Mouse (Mus musculus) layer of hippocampus, adult 2 months (tissue): ENCODE measurements at regions not wholly inside any gene's neighbourhood (a gene's known extent, or its start where the extent isn't known, plus 50 kb on each side); places are given as distances from the start of the nearest gene placed in this dataset.

Source experiments
- DNase-seq, 2 experiments: peaks; one replicate each; pipeline ENCODE4 v3.0.0; 2022; ENCODE audit warnings: low spot score in 2 of 2
- H3K27ac ChIP-seq: fragments of 200-600 bp; 2 replicates; pipeline ENCODE4 v1.8.1; 2022
- H3K4me3 ChIP-seq: fragments of 200-600 bp; 2 replicates; pipeline ENCODE4 v1.8.1; 2022; ENCODE audit warnings: mild to moderate bottlenecking
- CTCF ChIP-seq: fragments of 200-600 bp; conservative IDR thresholded peaks from 2 replicates; pipeline ENCODE4 v1.8.1; 2022; ENCODE audit warnings: antibody characterized with exemption, mild to moderate bottlenecking, moderate library complexity

- DNase-seq, result no peak
- H3K4me3 ChIP-seq, result no peak overlapping the region
- no peak for TF ChIP-seq CTCF
- H3K27ac ChIP-seq, result no peak overlapping the region
Measured at GRCm38 (mm10) chr2:101083813-101084212, 540.7 kb upstream of the Rag2 start.

- Histone ChIP-seq H3K4me3 (no peak overlapping the region), H3K27ac (no peak overlapping the region)
- no peak for TF ChIP-seq CTCF
- no peak for DNase-seq
Measured at GRCm38 (mm10) chr2:101084648-101085047, 539.9 kb upstream of the Rag2 start.

GRCm38 (mm10) chr2:101107183-101107872 is 517.2 kb upstream of the Rag2 start:
- peak in 1 of 2 experiments; percentile 18 for DNase-seq
- no peak overlapping the region for H3K27ac ChIP-seq
- no peak for TF ChIP-seq CTCF
- no peak overlapping the region for H3K4me3 ChIP-seq

- no peak for TF ChIP-seq CTCF
- Histone ChIP-seq H3K4me3 (no peak overlapping the region), H3K27ac (no peak overlapping the region)
- DNase-seq, result no peak
Measured at GRCm38 (mm10) chr2:101136867-101137266, 487.7 kb upstream of the Rag2 start.

GRCm38 (mm10) chr2:101139931-101140330 is 484.6 kb upstream of the Rag2 start:
- H3K27ac ChIP-seq, result no peak overlapping the region
- TF ChIP-seq CTCF, result no peak
- DNase-seq, result no peak

GRCm38 (mm10) chr2:101156755-101157271 is 467.7 kb upstream of the Rag2 start:
- Histone ChIP-seq H3K4me3 (no peak overlapping the region), H3K27ac (no peak overlapping the region)
- TF ChIP-seq CTCF, result no peak
- no peak for DNase-seq

More at GRCm38 (mm10) chr2:101139931-101140330, 484.6 kb upstream of the Rag2 start:
- H3K4me3 ChIP-seq, result no peak overlapping the region

DNA sequence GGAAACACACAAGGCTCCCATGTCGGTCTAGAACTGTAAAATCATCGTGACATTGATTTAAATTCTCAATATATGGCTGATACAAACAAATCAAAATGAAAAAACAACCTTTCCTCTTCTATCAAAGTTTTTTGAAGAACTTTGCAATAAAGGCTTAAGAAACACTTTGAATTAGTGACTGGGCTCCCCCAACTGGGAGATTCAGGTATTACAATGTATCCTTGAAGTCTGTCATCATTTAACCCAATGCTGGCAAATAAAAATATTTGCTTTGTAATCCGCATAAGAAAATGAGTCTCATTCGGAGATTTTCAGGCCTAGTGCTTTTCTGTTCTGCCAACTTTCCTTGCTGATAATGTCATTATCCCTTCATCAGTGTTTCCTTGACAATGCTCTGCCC is 465.2 kb upstream of the Rag2 start:
- peak; percentile 93 for TF ChIP-seq CTCF
- no peak overlapping the region for H3K4me3 ChIP-seq
- H3K27ac ChIP-seq, result no peak overlapping the region
- DNase-seq, result peak; percentile 25 to 70

DNA sequence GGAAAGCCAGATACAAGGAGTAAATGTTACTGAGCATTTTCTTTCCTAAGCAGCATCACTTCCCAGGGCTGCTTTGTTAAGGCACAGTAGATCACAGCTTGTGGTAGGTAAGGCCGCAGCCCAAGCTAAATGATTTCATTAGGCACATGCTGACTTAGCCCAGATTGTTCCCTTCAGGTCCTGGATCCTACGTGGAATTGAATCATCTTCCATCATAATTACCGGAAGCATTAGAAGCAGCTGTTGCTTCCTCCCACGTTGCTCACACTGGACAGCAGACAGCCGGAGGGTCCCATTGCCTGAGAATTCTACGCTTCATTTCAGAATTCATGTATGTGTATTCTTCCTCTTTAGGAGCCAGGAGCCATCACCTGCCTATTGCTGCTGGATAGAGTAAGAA is 458.6 kb upstream of the Rag2 start:
- H3K27ac ChIP-seq, result no peak overlapping the region
- no peak for DNase-seq
- no peak for TF ChIP-seq CTCF
- no peak overlapping the region for H3K4me3 ChIP-seq

DNA sequence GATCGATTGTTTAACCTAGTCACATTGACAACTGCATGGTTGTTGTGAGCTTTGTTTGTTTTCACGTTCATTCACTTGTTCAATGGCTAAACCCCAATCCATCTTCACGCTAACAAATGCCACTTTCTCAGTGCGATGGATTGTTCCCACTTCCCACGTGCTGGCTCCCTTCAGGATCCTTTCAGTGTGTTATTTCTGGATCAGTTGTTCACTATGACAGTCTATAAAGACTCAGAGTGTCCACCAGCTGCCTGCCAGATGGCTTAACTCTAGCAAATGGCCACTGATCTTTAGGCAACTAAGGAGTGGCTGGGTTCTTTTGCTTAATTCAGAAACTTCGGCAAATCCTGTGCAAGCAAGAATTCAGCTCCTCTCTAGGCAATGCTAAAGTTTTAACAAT is 451.7 kb upstream of the Rag2 start:
- Histone ChIP-seq H3K4me3 (no peak overlapping the region), H3K27ac (no peak overlapping the region)
- peak in 1 of 2 experiments; percentile 32 for DNase-seq
- no peak for TF ChIP-seq CTCF

- DNase-seq, result no peak
- H3K4me3 ChIP-seq, result no peak overlapping the region
- H3K27ac ChIP-seq, result no peak overlapping the region
- TF ChIP-seq CTCF, result no peak
Measured at GRCm38 (mm10) chr2:101175124-101175523, 449.4 kb upstream of the Rag2 start.

- DNase-seq, result no peak
- Histone ChIP-seq H3K4me3 (no peak overlapping the region), H3K27ac (no peak overlapping the region)
- TF ChIP-seq CTCF, result no peak
Measured at GRCm38 (mm10) chr2:101206637-101207036, 417.9 kb upstream of the Rag2 start.

- no peak for DNase-seq
- H3K27ac ChIP-seq, result no peak overlapping the region
- no peak for TF ChIP-seq CTCF
- no peak overlapping the region for H3K4me3 ChIP-seq
Measured at GRCm38 (mm10) chr2:101209136-101209535, 415.4 kb upstream of the Rag2 start.

DNA sequence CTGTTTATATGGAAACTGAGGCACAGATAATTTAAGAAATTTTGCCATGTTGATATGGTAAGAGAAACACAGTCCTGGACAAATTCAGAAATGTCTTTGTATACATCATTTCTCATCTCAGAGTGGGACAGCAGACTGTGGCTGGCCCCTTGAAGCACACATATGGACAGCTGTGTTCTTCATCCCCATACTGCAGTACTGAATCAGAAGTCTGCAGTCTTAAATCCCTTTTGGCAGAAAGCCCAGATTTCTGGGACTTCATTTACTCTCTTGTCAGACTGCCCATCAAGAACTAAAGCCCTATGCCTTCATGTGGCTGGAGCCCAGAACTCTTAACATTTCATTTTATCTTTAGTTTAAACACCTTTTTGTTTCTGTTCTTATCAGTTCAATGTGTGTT is 403.8 kb upstream of the Rag2 start:
- DNase-seq, result no peak
- Histone ChIP-seq H3K4me3 (no peak overlapping the region), H3K27ac (no peak overlapping the region)
- no peak for TF ChIP-seq CTCF

DNA sequence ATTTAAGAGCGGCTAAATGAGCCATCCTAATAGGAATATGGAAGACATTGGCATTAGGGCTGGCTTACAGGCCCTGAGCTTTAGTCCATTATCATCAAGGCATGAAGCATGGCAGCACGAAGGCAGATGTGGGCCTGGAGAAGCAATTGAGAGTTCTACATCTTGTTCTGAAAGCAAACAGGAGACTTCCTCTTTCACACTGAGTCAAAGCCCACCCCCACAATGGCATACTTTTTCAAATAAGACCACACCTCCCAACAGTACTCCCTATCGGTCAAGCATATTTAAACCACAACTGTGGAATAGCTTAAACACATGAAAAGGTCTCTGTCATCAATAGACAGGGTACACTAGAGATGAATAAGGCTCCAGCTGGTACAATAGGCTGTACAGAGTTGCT is 381.5 kb upstream of the Rag2 start:
- Histone ChIP-seq H3K4me3 (no peak overlapping the region), H3K27ac (no peak overlapping the region)
- no peak for DNase-seq
- no peak for TF ChIP-seq CTCF
